Mouse (Mus musculus) thymus, postnatal 0 days (tissue): ENCODE data around the gene Hspb3. TPM values are rescaled to one million over a fixed set of nuclear protein-coding genes. Genes with fewer than 3 reads are reported as not detected.

ENCODE experiments used
- polyA plus RNA-seq: library from polyadenylated mRNA; unstranded; fragments of >200 nt; fragmentation: Nextera tagmentation; extraction: Ambion mirVana; gene quantifications from 2 replicates; pipeline ENCODE4 v1.2.1, GENCODE M21; 2015

Hspb3 gene
- polyA plus RNA-seq, 1 experiment from 2014 or later: not detected

Other genes starting within 250 kb of the Hspb3 start
- gene Snx18, start 45.1 kb downstream of the Hspb3 start, polyA plus RNA-seq: 12.9 and 15.5 TPM in 2 replicates
- gene Arl15, start 130.8 kb upstream of the Hspb3 start, polyA plus RNA-seq: 5.3 and 6.8 TPM in 2 replicates